Mouse (Mus musculus): Measurements from ENCODE around the gene Taar6. TPM values are rescaled to one million over a fixed set of nuclear protein-coding genes. Genes with fewer than 3 reads are reported as not detected.
A peak's percentile ranks its signal among the peaks of the same experiment; 100 is the strongest.

Gene Taar6
- polyA plus RNA-seq (2016; fragmentation: Nextera tagmentation; extraction: Ambion mirVana) = not detected in 2 replicates

DNA sequence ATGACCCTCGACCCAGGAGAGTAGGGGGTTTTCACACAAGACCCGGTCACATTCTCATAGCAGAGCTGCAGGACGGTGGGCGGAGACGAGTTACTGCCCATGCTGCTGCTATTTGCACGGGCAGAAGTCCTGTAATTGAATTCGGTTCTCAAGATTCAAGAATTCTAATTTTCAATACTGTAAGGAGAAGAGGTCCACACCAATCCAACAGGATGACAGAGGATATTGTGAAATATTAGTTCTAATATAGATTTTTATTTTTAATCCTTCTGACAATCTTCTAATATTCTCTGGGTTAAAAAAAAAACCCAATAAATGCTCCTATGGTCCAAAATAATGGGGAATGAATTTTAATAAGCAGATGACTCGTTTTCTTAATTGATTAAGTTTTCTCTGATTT, at the start of gene Taar6:
Gene Taar6, minus strand, starts transcription at position 101 of the 400 bp plus-strand sequence.
- Histone ChIP-seq H3K9me3 (no peaks in the 10 kb centered on the region), H3K27me3 (ENCODE audit: poor library complexity, severe bottlenecking) (no peaks in the 10 kb centered on the region), H3K27ac (no peak within 1 kb of the TSS), H3K36me3 (replicated peaks) (no peaks in the 10 kb centered on the region), H3K4me3 (no peak within 1 kb of the TSS), H3K4me1 (peaks cover 5% of the 10 kb centered on the region)
- 83% methylated on average over 8 of the region's 8 CpGs for whole genome bisulfite sequencing
- DNase-seq (ENCODE audit: extremely low spot score, low spot score) = no peak

DNA sequence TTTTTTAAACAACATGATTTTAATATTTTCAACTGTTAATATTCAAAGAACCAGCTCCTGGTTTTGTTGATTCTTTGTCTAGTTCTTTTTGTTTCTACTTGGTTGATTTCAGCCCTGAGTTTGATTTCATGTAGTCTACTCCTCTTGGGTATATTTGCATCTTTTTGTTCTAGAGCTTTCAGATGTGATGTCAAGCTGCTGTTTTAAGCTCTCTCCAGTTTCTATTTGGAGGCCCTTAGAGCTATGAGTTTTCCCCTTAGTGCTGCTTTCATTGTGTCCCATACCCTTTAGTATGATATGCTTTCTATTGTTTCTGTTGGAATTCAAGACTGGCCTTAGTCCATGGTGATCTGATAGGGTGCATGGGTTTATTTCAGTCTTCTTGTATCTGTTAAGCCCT, 45.9 kb upstream of the Taar6 start:
- Histone ChIP-seq H3K9me3 (no peaks in the 10 kb centered on the region), H3K36me3 (replicated peaks) (no peaks in the 10 kb centered on the region), H3K27ac (no peak overlapping the region), H3K27me3 (ENCODE audit: poor library complexity, severe bottlenecking) (no peaks in the 10 kb centered on the region), H3K4me1 (no peaks in the 10 kb centered on the region), H3K4me3 (no peak overlapping the region)
- DNase-seq (ENCODE audit: extremely low spot score, low spot score) = no peak

DNA sequence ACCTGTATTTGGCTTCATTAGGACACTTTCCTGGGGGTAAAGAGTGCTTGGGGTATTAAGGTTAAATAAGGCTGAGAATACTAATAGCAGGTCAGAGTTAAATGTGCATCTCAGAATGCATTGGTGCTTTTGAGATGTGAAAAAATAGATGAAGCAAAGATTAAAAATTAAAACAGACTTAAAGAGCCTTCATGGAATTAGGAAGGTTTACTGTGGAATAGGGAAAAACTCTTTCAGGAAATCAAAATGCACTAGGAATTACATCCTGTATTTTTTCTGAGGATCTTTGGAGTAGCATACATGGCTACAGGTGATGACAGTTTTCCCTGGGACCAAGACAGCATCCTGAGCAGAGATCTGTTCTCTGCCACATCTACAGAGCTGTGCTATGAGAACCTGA, 41.5 kb upstream of the Taar6 start, which contains the start of gene Taar7d:
Gene Taar7d, plus strand, starts transcription at position 301 of the 400 bp plus-strand sequence.
- no peaks in the 10 kb centered on the region for H3K4me1 ChIP-seq
- no peaks in the 10 kb centered on the region for H3K9me3 ChIP-seq
- H3K4me3 ChIP-seq = no peak within 1 kb of the TSS
- no peak for DNase-seq (ENCODE audit: extremely low spot score, low spot score)
- H3K27ac ChIP-seq = no peak within 1 kb of the TSS
- H3K36me3 ChIP-seq (replicated peaks) = no peaks in the 10 kb centered on the region
- no peaks in the 10 kb centered on the region for H3K27me3 ChIP-seq (ENCODE audit: poor library complexity, severe bottlenecking)

DNA sequence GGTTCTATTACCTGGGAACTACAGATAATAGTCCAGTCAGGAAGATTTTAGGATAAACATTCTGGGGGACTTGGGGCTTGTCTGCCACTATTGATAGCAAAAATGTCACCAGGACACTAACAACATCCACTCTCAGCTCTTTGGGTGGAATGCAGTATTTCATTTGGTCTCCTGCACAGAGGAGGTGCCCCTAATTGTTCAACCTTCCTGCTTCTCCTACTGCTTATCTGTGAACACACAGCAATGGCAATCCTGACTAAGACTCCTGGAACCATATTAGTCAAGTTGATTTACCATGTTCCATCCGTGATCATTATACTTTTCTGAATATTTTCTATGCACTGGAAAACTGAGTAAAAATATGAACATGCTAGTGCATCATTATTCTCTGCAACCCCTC, 22.7 kb upstream of the Taar6 start:
- Histone ChIP-seq H3K27ac (no peak overlapping the region), H3K4me1 (no peaks in the 10 kb centered on the region), H3K4me3 (no peak overlapping the region), H3K9me3 (no peaks in the 10 kb centered on the region), H3K27me3 (ENCODE audit: poor library complexity, severe bottlenecking) (no peaks in the 10 kb centered on the region), H3K36me3 (replicated peaks) (no peaks in the 10 kb centered on the region)
- 94% methylated on average over 1 of the region's 1 CpGs for WGBS
- DNase-seq (ENCODE audit: extremely low spot score, low spot score) = no peak

DNA sequence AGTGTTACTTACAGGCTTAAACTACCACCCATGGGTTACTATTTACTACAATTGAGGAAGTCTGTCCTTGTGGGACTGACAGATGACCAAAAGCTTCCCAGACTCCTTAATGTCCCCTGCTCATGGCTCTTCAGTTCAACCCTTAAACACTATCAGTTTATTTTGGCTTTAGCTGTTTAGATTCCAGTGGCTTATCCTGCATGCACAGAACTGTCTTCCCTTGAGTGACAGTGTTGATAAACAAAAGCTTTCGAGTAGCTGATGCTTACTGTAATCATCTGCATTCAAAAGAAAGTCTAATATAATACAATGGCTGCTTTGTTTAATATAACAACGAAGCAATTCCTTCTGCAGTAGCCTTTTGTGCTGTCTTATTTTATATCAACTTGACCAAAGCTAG, 21.6 kb upstream of the Taar6 start:
- Histone ChIP-seq H3K9me3 (no peaks in the 10 kb centered on the region), H3K27ac (no peak overlapping the region), H3K4me3 (no peak overlapping the region), H3K36me3 (replicated peaks) (no peaks in the 10 kb centered on the region), H3K4me1 (no peaks in the 10 kb centered on the region), H3K27me3 (ENCODE audit: poor library complexity, severe bottlenecking) (no peaks in the 10 kb centered on the region)
- 73% methylated on average over 2 of the region's 2 CpGs for WGBS
- no peak for DNase-seq (ENCODE audit: extremely low spot score, low spot score)

DNA sequence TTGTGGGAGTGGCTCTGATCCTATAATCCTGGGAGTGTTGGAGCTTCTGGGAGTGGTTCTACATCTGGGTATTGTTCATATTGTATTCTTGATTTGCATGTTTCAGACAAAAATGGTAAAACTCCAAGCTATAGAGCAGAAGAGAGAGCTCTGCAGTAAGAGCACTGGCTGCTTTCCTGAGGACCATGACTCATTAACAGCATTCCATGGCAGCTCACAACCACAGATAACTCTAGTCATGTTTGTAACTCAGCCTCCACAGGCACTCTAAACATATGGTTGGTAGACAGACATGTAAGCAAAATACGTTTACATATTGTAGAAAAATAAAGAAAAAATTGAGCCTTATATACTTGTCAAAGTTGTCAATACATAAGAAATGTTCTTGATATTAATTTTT, 21.0 kb upstream of the Taar6 start:
- 79% methylated on average over 1 of the region's 1 CpGs for WGBS
- no peaks in the 10 kb centered on the region for H3K9me3 ChIP-seq
- no peaks in the 10 kb centered on the region for H3K36me3 ChIP-seq (replicated peaks)
- H3K4me1 ChIP-seq = no peaks in the 10 kb centered on the region
- no peak overlapping the region for H3K27ac ChIP-seq
- no peaks in the 10 kb centered on the region for H3K27me3 ChIP-seq (ENCODE audit: poor library complexity, severe bottlenecking)
- DNase-seq (ENCODE audit: extremely low spot score, low spot score) = no peak
- H3K4me3 ChIP-seq = no peak overlapping the region

DNA sequence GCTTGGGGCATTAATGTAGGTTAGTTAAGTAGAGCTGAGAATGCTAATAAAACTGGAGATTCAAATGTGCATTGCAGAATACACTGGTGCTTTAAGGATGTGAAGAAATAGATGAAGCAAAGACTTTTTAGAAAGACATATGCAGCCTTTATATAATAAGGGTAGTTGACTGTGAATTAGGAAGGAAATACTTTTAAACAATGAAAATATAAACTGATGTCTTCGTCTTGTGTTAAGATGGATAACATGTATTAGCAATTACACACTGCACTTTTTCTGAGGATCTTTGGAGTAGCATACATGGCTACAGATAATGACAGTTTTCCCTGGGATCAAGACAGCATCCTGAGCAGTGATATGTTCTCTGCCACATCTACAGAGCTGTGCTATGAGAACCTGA, 14.2 kb upstream of the Taar6 start, which contains the start of gene Taar7b:
Gene Taar7b, plus strand, starts transcription at position 301 of the 400 bp plus-strand sequence.
- no peaks in the 10 kb centered on the region for H3K27me3 ChIP-seq (ENCODE audit: poor library complexity, severe bottlenecking)
- no peak for DNase-seq (ENCODE audit: extremely low spot score, low spot score)
- no peak within 1 kb of the TSS for H3K4me3 ChIP-seq
- no peak within 1 kb of the TSS for H3K27ac ChIP-seq
- H3K4me1 ChIP-seq = no peaks in the 10 kb centered on the region
- 85% methylated on average over 1 of the region's 1 CpGs for WGBS
- no peaks in the 10 kb centered on the region for H3K36me3 ChIP-seq (replicated peaks)
- no peaks in the 10 kb centered on the region for H3K9me3 ChIP-seq

DNA sequence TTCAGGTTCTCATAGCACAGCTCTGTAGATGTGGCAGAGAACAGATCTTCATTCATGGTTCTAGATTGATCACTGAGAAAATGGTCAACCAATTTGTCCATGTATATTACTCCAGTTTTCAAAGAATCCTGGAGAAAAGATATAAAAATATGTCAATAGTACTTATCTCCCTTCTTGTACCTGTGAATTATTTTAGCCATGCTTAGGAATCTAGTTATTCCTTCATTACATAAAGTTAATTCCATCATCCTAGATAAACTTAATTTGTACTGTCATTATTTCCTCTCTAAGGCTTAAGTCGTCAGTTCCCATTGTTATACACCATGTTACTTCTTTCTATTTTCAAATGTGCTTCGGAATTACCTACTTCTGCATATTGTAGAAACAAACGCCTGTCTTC, 7.9 kb upstream of the Taar6 start, which contains the start of gene Taar7a:
Gene Taar7a, minus strand, starts transcription at position 101 of the 400 bp plus-strand sequence.
- no peak within 1 kb of the TSS for H3K27ac ChIP-seq
- 83% methylated on average over 3 of the region's 3 CpGs for WGBS
- no peaks in the 10 kb centered on the region for H3K9me3 ChIP-seq
- H3K4me3 ChIP-seq = no peak within 1 kb of the TSS
- H3K4me1 ChIP-seq = no peaks in the 10 kb centered on the region
- H3K27me3 ChIP-seq (ENCODE audit: poor library complexity, severe bottlenecking) = no peaks in the 10 kb centered on the region
- no peaks in the 10 kb centered on the region for H3K36me3 ChIP-seq (replicated peaks)
- DNase-seq (ENCODE audit: extremely low spot score, low spot score) = no peak

DNA sequence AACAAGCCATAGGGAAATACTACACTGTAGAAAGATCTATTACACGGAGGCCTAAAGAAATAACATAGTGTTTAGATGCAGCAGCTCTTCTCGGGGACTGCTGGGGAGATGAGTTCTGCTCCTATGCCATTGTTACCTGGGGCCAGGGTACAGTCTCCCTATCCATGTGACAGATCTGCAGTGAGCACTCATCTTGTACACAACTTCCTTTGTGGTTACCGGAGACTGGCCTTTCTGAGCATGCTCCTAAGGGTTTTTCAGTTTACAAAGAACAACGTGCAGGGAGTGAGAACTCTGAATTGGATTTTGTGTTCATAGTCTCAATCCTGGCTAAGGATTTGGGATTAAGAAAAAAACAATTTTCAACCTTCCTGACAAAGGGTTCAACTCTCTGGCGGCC, 973 bp upstream of the Taar6 start:
- Histone ChIP-seq H3K36me3 (replicated peaks) (no peaks in the 10 kb centered on the region), H3K9me3 (no peaks in the 10 kb centered on the region), H3K27ac (no peak overlapping the region), H3K27me3 (ENCODE audit: poor library complexity, severe bottlenecking) (no peaks in the 10 kb centered on the region), H3K4me1 (peaks cover 5% of the 10 kb centered on the region), H3K4me3 (no peak overlapping the region)
- no peak for DNase-seq (ENCODE audit: extremely low spot score, low spot score)
- 87% methylated on average over 5 of the region's 5 CpGs for WGBS

DNA sequence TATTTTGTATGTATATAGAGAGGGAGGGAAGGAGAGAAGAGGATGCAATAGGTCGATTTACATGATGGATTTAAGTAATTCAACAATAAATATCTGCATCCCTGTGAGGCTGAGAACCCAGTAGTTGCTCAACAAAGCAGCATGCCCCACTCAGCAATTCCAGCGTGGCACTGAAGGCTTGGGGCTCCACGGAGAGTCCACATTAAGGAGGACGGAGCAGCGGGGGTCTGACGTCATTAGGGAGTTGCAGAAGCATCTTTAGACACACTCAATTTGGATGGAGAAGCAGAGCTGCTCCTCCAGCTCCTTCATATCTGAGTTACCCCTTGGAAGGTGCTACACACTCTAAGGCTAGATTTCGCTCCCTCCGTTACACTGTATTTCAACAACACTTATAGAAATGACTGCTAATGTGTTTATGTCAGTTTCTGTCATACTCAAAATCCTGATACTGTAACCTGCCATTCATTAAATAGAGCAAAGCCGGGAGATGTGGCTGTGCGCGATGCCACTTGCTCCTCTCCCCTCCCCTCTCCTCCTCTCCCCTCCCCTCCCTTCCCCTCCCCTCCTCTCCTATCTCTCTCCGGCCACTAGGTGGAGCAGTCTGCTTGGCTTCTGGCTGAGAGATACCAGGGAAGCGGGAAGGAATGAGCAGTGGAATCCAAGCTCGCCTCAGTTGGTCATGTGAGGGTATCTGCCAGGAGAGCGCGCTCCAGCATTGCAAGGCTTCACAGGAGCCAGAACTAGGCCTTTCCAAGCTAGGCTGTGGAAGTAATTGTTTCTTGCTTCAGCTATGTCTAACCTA, 6.3 kb downstream of the Taar6 start:
- Histone ChIP-seq H3K4me3 (no peak overlapping the region), H3K9me3 (no peaks in the 10 kb centered on the region)
- WGBS = 46% methylated on average over 16 of the region's 16 CpGs

DNA sequence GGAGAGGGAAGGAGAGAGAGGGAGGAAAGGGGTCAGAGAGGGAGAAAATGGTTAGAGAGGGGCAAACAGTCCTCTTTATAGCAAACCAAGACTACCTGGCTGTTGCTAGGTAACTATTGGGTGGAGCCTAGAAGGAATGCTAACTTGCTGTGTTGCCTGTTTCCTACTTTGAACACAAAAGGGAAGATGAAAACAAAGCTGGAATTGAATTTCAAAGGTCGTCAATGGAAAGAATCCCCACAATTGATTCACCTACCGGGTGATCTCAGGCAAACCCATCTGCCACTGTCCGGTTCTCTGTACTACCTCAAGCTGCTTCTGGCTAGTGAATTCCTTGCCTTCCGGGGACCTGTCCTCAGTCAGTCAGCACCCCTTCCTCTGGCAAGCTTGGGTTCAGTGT, 7.5 kb downstream of the Taar6 start:
- no peaks in the 10 kb centered on the region for H3K27me3 ChIP-seq (ENCODE audit: poor library complexity, severe bottlenecking)
- H3K27ac ChIP-seq = no peak overlapping the region
- no peak for DNase-seq (ENCODE audit: extremely low spot score, low spot score)
- H3K36me3 ChIP-seq (replicated peaks) = no peaks in the 10 kb centered on the region
- no peaks in the 10 kb centered on the region for H3K4me1 ChIP-seq
- 52% methylated on average over 4 of the region's 4 CpGs for WGBS
- no peaks in the 10 kb centered on the region for H3K9me3 ChIP-seq
- no peak overlapping the region for H3K4me3 ChIP-seq

More for the DNA sequence above, 6.3 kb downstream of the Taar6 start:
- Histone ChIP-seq H3K27me3 (ENCODE audit: poor library complexity, severe bottlenecking) (no peaks in the 10 kb centered on the region), H3K27ac (no peak overlapping the region), H3K4me1 (peaks cover 3% of the 10 kb centered on the region), H3K36me3 (replicated peaks) (no peaks in the 10 kb centered on the region)
- peak; percentile 65 for DNase-seq (ENCODE audit: extremely low spot score, low spot score)

DNA sequence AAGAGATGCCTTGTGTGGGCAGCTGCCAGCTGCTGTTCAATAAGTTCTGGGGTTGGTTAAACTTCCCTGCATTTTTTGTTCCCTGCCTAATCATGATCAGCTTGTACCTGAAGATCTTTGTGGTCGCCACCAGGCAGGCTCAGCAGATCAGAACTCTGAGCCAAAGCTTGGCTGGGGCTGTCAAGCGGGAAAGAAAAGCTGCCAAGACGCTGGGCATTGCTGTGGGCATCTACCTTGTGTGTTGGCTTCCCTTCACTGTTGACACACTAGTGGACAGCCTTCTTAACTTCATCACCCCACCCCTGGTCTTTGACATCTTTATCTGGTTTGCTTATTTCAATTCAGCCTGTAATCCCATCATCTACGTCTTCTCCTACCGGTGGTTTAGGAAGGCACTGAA, 14.2 kb downstream of the Taar6 start:
- H3K36me3 ChIP-seq (replicated peaks) = no peaks in the 10 kb centered on the region
- H3K4me3 ChIP-seq = no peak overlapping the region
- H3K9me3 ChIP-seq = no peaks in the 10 kb centered on the region
- H3K27me3 ChIP-seq (ENCODE audit: poor library complexity, severe bottlenecking) = no peaks in the 10 kb centered on the region
- no peaks in the 10 kb centered on the region for H3K4me1 ChIP-seq
- no peak overlapping the region for H3K27ac ChIP-seq
- WGBS = 90% methylated on average over 5 of the region's 5 CpGs
- no peak for DNase-seq (ENCODE audit: extremely low spot score, low spot score)

DNA sequence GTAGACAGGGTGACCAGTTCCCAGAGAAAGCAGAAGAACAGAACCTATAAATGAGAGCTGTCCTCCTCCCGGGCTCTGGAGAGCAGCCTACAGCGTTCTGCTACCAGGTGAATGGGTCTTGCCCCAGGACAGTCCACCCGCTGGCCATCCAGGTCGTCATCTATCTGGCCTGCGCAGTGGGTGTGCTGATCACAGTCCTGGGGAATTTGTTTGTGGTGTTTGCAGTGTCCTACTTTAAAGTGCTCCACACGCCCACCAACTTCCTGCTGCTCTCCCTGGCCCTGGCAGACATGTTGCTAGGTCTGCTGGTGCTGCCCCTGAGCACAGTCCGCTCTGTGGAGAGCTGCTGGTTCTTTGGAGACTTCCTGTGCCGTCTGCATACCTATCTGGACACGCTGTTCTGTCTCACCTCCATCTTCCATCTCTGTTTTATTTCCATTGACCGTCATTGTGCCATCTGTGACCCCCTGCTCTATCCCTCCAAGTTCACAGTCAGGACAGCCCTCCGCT, 14.7 kb downstream of the Taar6 start, which contains the start of gene Taar5:
Gene Taar5, plus strand, starts transcription at position 51 of the 510 bp plus-strand sequence.
- no peak within 1 kb of the TSS for H3K4me3 ChIP-seq
- no peaks in the 10 kb centered on the region for H3K36me3 ChIP-seq (replicated peaks)
- DNase-seq (ENCODE audit: extremely low spot score, low spot score) = no peak
- no peaks in the 10 kb centered on the region for H3K9me3 ChIP-seq
- no peak within 1 kb of the TSS for H3K27ac ChIP-seq
- WGBS = 90% methylated on average over 11 of the region's 11 CpGs
- H3K27me3 ChIP-seq (ENCODE audit: poor library complexity, severe bottlenecking) = no peaks in the 10 kb centered on the region
- no peaks in the 10 kb centered on the region for H3K4me1 ChIP-seq

Measured in forebrain, embryonic 10.5 days (tissue).